In the genomic region with DNA sequence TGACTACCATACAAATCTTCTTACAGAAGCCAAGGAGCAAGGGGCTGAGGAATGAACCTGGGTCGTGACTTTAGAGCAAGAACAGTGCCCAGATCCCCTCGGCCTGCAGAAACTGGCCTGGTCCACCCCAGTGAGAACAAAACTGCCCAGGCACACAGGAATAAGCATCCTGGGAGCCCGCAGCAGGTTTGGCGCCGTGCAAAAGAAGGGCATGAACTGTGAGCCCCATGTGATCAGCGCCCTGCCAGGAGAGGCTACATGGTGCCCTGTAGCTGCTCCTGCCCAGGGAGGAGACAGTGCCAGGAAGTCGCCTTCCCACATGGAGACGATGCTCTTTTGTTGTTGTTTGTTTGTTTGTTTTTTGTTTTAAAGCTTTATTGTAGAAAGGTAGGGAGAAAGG, we compare ENCODE assay signal across 28 mouse cellular contexts. TPM values are rescaled to one million over a fixed set of nuclear protein-coding genes. Genes with fewer than 3 reads are reported as not detected.
DNase-seq lines count a peak whose midpoint lies in the region; ATAC-seq and TF ChIP-seq lines count a peak whose summit lies in the region.
"Had no signal": no experiment of that assay in that cellular context is flagged by ENCODE, and none has a peak within 500 bp of the region (broad histone marks: within the 10 kb centered on the region; RNA-seq: fewer than 3 reads in every experiment).

No protein-coding gene starts in this region.

- no peaks in the 10 kb centered on the region for H3K27me3 ChIP-seq in kidney, adult 2 months (replicated peaks; ENCODE audit: control insufficient read depth, insufficient read depth, low read length)
- peaks cover 33% of the 10 kb centered on the region for H3K27me3 ChIP-seq in kidney, embryonic 15.5 days
- 0 out of 2 replicates have a peak, but pooled peaks cover 3% of the 10 kb centered on the region for H3K27me3 ChIP-seq in liver, adult 2 months (ENCODE audit: control insufficient read depth, insufficient read depth, low read length)
- peaks cover 16% of the 10 kb centered on the region for H3K27me3 ChIP-seq in liver, postnatal 0 days (ENCODE audit: insufficient read depth, low read length)
- peaks cover 32% of the 10 kb centered on the region for H3K27me3 ChIP-seq in limb, embryonic 10.5 days (ENCODE audit: low read depth, poor library complexity, severe bottlenecking)
- H3K27me3 ChIP-seq: CH12.LX, Patski had no signal

- no peaks in the 10 kb centered on the region for H3K9me3 ChIP-seq in kidney, embryonic 15.5 days (replicated peaks)
- H3K9me3 ChIP-seq in liver, postnatal 0 days (ENCODE audit: low read length) = no peaks in the 10 kb centered on the region
- H3K9me3 ChIP-seq in limb, embryonic 10.5 days (replicated peaks) = no peaks in the 10 kb centered on the region
- H3K9me3 ChIP-seq: embryonic facial prominence, embryonic 12.5 days had no signal

- H3K9ac ChIP-seq in kidney, embryonic 15.5 days = no peak overlapping the region
- no peak overlapping the region for H3K9ac ChIP-seq in liver, adult 2 months (ENCODE audit: low read depth, low read length)
- H3K9ac ChIP-seq in liver, postnatal 0 days (replicated peaks) = no peak overlapping the region
- H3K9ac ChIP-seq: embryonic facial prominence, embryonic 12.5 days; forebrain, embryonic 15.5 days; heart, embryonic 12.5 days had no signal

- TF ChIP-seq POLR2A in kidney, adult 2 months (IDR thresholded peaks at IDR 0.05; ENCODE audit: low read depth, low read length) = no peak
- TF ChIP-seq POLR2A in liver, adult 2 months (IDR thresholded peaks at IDR 0.05; ENCODE audit: extremely low read depth, insufficient read depth, low read length) = no peak

- no peaks in the 10 kb centered on the region for H3K36me3 ChIP-seq in kidney, adult 2 months (ENCODE audit: control insufficient read depth, insufficient read depth, low read length)
- H3K36me3 ChIP-seq in kidney, embryonic 15.5 days = no peaks in the 10 kb centered on the region
- no peaks in the 10 kb centered on the region for H3K36me3 ChIP-seq in liver, adult 2 months (ENCODE audit: control insufficient read depth, insufficient read depth, low read length)
- no peaks in the 10 kb centered on the region for H3K36me3 ChIP-seq in liver, postnatal 0 days (replicated peaks; ENCODE audit: insufficient read depth, low read length)
- H3K36me3 ChIP-seq in limb, embryonic 10.5 days = no peaks in the 10 kb centered on the region
- H3K36me3 ChIP-seq: embryonic facial prominence, embryonic 12.5 days; forebrain, embryonic 15.5 days; heart, embryonic 12.5 days had no signal

- no peak overlapping the region for H3K27ac ChIP-seq in kidney, adult 2 months (ENCODE audit: insufficient read depth, low read depth, low read length)
- H3K27ac ChIP-seq in kidney, embryonic 15.5 days = no peak overlapping the region
- no peak overlapping the region for H3K27ac ChIP-seq in liver, adult 2 months (replicated peaks; ENCODE audit: insufficient read depth, low read depth, low read length)
- H3K27ac ChIP-seq in liver, postnatal 0 days (ENCODE audit: low read depth) = no peak overlapping the region
- no peak overlapping the region for H3K27ac ChIP-seq in limb, embryonic 10.5 days
- H3K27ac ChIP-seq: embryonic facial prominence, embryonic 12.5 days; forebrain, embryonic 15.5 days had no signal

- TF ChIP-seq EP300 in liver, postnatal 0 days (IDR thresholded peaks at IDR 0.05; ENCODE audit: low read depth) = no peak

- peaks cover 6% of the 10 kb centered on the region; the same call in 1 of the 2 replicates for H3K4me1 ChIP-seq in kidney, adult 2 months (ENCODE audit: control insufficient read depth, insufficient read depth, low read length)
- peaks cover 7% of the 10 kb centered on the region for H3K4me1 ChIP-seq in kidney, embryonic 15.5 days
- peaks cover 11% of the 10 kb centered on the region for H3K4me1 ChIP-seq in liver, adult 2 months (ENCODE audit: control insufficient read depth, insufficient read depth, low read length)
- no peaks in the 10 kb centered on the region; the same call in 1 of the 2 replicates for H3K4me1 ChIP-seq in liver, postnatal 0 days (ENCODE audit: insufficient read depth)
- H3K4me1 ChIP-seq in limb, embryonic 10.5 days = no peaks in the 10 kb centered on the region
- H3K4me1 ChIP-seq: embryonic facial prominence, embryonic 12.5 days had no signal

- DNase-seq in CD4-positive, CD25-positive, alpha-beta regulatory T cell, adult 2 months (ENCODE audit: low read depth, low spot score) = peak; percentile 4
- peak; percentile 74 for DNase-seq in kidney, adult 2 months
- DNase-seq in liver, adult 2 months (ENCODE audit: extremely low read depth, low read depth, low spot score) = peak; percentile 73
- no peak for DNase-seq in liver, postnatal 0 days
- peak; percentile 29 for DNase-seq in limb, embryonic 10.5 days (ENCODE audit: low spot score)
- DNase-seq: adrenal gland, postnatal 14 days; B cell, adult 2 months; cerebellum, adult 11-12 months; cerebellum, adult 9-10 months; cerebellum, postnatal 25 days; gastrocnemius, postnatal 10 days had no signal

- no peak for TF ChIP-seq CTCF in kidney, adult 2 months (conservative IDR thresholded peaks at IDR 0.05; ENCODE audit: insufficient read depth, insufficient read length, low read depth, low read length)
- TF ChIP-seq CTCF in liver, adult 2 months (IDR thresholded peaks at IDR 0.05; ENCODE audit: low read depth, low read length) = no peak
- no peak for TF ChIP-seq CTCF in liver, postnatal 0 days (IDR thresholded peaks at IDR 0.05; ENCODE audit: low read depth)

- H3K4me3 ChIP-seq in kidney, adult 2 months (ENCODE audit: insufficient read depth, low read depth, low read length) = no peak overlapping the region
- H3K4me3 ChIP-seq in kidney, embryonic 15.5 days (replicated peaks) = no peak overlapping the region
- H3K4me3 ChIP-seq in liver, adult 2 months (ENCODE audit: insufficient read depth, low read depth, low read length) = no peak overlapping the region
- no peak overlapping the region for H3K4me3 ChIP-seq in liver, postnatal 0 days (ENCODE audit: low read depth, low read length)
- no peak overlapping the region for H3K4me3 ChIP-seq in limb, embryonic 10.5 days
- H3K4me3 ChIP-seq: embryonic facial prominence, embryonic 12.5 days; forebrain, embryonic 15.5 days; heart, embryonic 12.5 days had no signal

- 63% methylated on average over 8 of the region's 8 CpGs for WGBS in kidney, adult 2 months
- WGBS in kidney, embryonic 15.5 days = 74% methylated on average over 8 of the region's 8 CpGs
- 56% methylated on average over 8 of the region's 8 CpGs for WGBS in liver, adult 2 months
- WGBS in liver, postnatal 0 days (ENCODE audit: insufficient replicate concordance) = 70% methylated on average over 8 of the region's 8 CpGs
- WGBS in limb, embryonic 10.5 days = 80% methylated on average over 8 of the region's 8 CpGs

- ATAC-seq in CD4-positive, CD25-positive, alpha-beta regulatory T cell, adult 4 months = no peak
- no peak for ATAC-seq in kidney, embryonic 15.5 days (replicated peaks; ENCODE audit: low FRiP score)
- ATAC-seq in liver, postnatal 0 days = no peak
- ATAC-seq: activated CD4-positive, CD25-positive, alpha-beta regulatory T cell, adult 4 months; forebrain, embryonic 15.5 days; Patski had no signal

- no peaks in the 10 kb centered on the region for H3K79me2 ChIP-seq in liver, adult 2 months (ENCODE audit: control insufficient read depth, insufficient read depth, low read length)

- no peak overlapping the region for H3K4me2 ChIP-seq in kidney, embryonic 15.5 days
- H3K4me2 ChIP-seq in liver, postnatal 0 days (ENCODE audit: low read depth, low read length) = no peak overlapping the region
- H3K4me2 ChIP-seq: embryonic facial prominence, embryonic 12.5 days; forebrain, embryonic 15.5 days; heart, embryonic 12.5 days had no signal

RNA-seq across cellular contexts. Expression of a gene that starts 4.5 kb away (rescaled TPM):
- polyA plus RNA-seq in CD4-positive, CD25-positive, alpha-beta regulatory T cell, adult 4 months (2017; shearing (Covaris generic)) = not detected
- 0.12 and 0.16 TPM in 2 replicates for polyA plus RNA-seq in kidney, adult 2 months (2012; rRNA removed)
- not detected in 2 replicates for polyA plus RNA-seq in kidney, embryonic 15.5 days (2015; fragmentation: Nextera tagmentation; extraction: Ambion mirVana)
- total RNA-seq in liver, adult 2 months (2014; rRNA removed) = not detected in 2 replicates
- 0.06 TPM in 1 of 2 replicates, not detected in the other for polyA plus RNA-seq in liver, adult 2 months (2012; rRNA removed)
- 0.37 and 0.54 TPM in 2 replicates for polyA plus RNA-seq in liver, postnatal 0 days (2015; fragmentation: Nextera tagmentation; extraction: Ambion mirVana)
- not detected in 2 replicates for polyA plus RNA-seq in limb, embryonic 10.5 days (2016; fragmentation: Nextera tagmentation; extraction: Ambion mirVana)
- total RNA-seq: CH12.LX; heart, adult 8-10 months; heart, postnatal 25 days had no signal
- polyA plus RNA-seq: activated CD4-positive, CD25-positive, alpha-beta regulatory T cell, adult 4 months; embryonic facial prominence, embryonic 12.5 days; forebrain, embryonic 11.5 days; hindbrain, embryonic 11.5 days had no signal

RNA-seq across cellular contexts. Expression of a gene that starts 12.7 kb away (rescaled TPM):
- not detected for polyA plus RNA-seq in CD4-positive, CD25-positive, alpha-beta regulatory T cell, adult 4 months (2017; shearing (Covaris generic))
- 30.7 and 37.0 TPM in 2 replicates for polyA plus RNA-seq in kidney, adult 2 months (2012; rRNA removed)
- 1.8 and 2.4 TPM in 2 replicates for polyA plus RNA-seq in kidney, embryonic 15.5 days (2015; fragmentation: Nextera tagmentation; extraction: Ambion mirVana)
- total RNA-seq in liver, adult 2 months (2014; rRNA removed) = 45.4 and 58.2 TPM in 2 replicates
- polyA plus RNA-seq in liver, adult 2 months (2012; rRNA removed) = 33.7 and 59.9 TPM in 2 replicates
- 37.2 and 43.0 TPM in 2 replicates for polyA plus RNA-seq in liver, postnatal 0 days (2015; fragmentation: Nextera tagmentation; extraction: Ambion mirVana)
- 0.26 and 0.28 TPM in 2 replicates for polyA plus RNA-seq in limb, embryonic 10.5 days (2016; fragmentation: Nextera tagmentation; extraction: Ambion mirVana)
- total RNA-seq: CH12.LX; gastrocnemius, postnatal 10 days had no signal
- polyA plus RNA-seq: activated CD4-positive, CD25-positive, alpha-beta regulatory T cell, adult 4 months; gonadal fat pad, adult 2 months had no signal

RNA-seq across cellular contexts. Expression of a gene that starts 25.9 kb away (rescaled TPM):
- polyA plus RNA-seq in CD4-positive, CD25-positive, alpha-beta regulatory T cell, adult 4 months (2017; shearing (Covaris generic)) = not detected
- 0.35 TPM in 1 of 2 replicates, not detected in the other for polyA plus RNA-seq in kidney, adult 2 months (2012; rRNA removed)
- not detected in 2 replicates for polyA plus RNA-seq in kidney, embryonic 15.5 days (2015; fragmentation: Nextera tagmentation; extraction: Ambion mirVana)
- total RNA-seq in liver, adult 2 months (2014; rRNA removed) = not detected in 2 replicates
- polyA plus RNA-seq in liver, adult 2 months (2012; rRNA removed) = not detected in 2 replicates
- polyA plus RNA-seq in liver, postnatal 0 days (2015; fragmentation: Nextera tagmentation; extraction: Ambion mirVana) = not detected in 2 replicates
- polyA plus RNA-seq in limb, embryonic 10.5 days (2016; fragmentation: Nextera tagmentation; extraction: Ambion mirVana) = not detected in 2 replicates
- total RNA-seq: adrenal gland, adult 18-20 months; adrenal gland, postnatal 14 days; CH12.LX; gastrocnemius, postnatal 10 days; heart, postnatal 25 days had no signal
- polyA plus RNA-seq: activated CD4-positive, CD25-positive, alpha-beta regulatory T cell, adult 4 months; cortical plate, adult 2 months; embryonic facial prominence, embryonic 12.5 days; forebrain, embryonic 11.5 days; forebrain, embryonic 15.5 days; frontal cortex, adult 2 months; gonadal fat pad, adult 2 months; heart, embryonic 12.5 days; heart, embryonic 16.5 days; hindbrain, embryonic 11.5 days; Patski had no signal

RNA-seq across cellular contexts. Expression of a gene that starts 26.4 kb away (rescaled TPM):
- polyA plus RNA-seq in CD4-positive, CD25-positive, alpha-beta regulatory T cell, adult 4 months (2017; shearing (Covaris generic)) = under 1 TPM in 1 of 2 experiments, not detected in 1; 0.11 TPM
- 47.8 and 63.5 TPM in 2 replicates for polyA plus RNA-seq in kidney, adult 2 months (2012; rRNA removed)
- polyA plus RNA-seq in kidney, embryonic 15.5 days (2015; fragmentation: Nextera tagmentation; extraction: Ambion mirVana) = 6.0 TPM in 2 replicates
- total RNA-seq in liver, adult 2 months (2014; rRNA removed) = 43.4 and 53.4 TPM in 2 replicates
- polyA plus RNA-seq in liver, adult 2 months (2012; rRNA removed) = 44.7 and 71.6 TPM in 2 replicates
- polyA plus RNA-seq in liver, postnatal 0 days (2015; fragmentation: Nextera tagmentation; extraction: Ambion mirVana) = 29.0 and 35.0 TPM in 2 replicates
- polyA plus RNA-seq in limb, embryonic 10.5 days (2016; fragmentation: Nextera tagmentation; extraction: Ambion mirVana) = 0.15 and 0.16 TPM in 2 replicates
- total RNA-seq: CH12.LX had no signal
- polyA plus RNA-seq: activated CD4-positive, CD25-positive, alpha-beta regulatory T cell, adult 4 months had no signal

RNA-seq across cellular contexts. Expression of a gene that starts 35.8 kb away (rescaled TPM):
- 1 to 10 TPM in 1 of 2 experiments, under 1 TPM in 1; 0.77 to 1.0 TPM for polyA plus RNA-seq in CD4-positive, CD25-positive, alpha-beta regulatory T cell, adult 4 months (2017; shearing (Covaris generic))
- 6.9 and 7.1 TPM in 2 replicates for polyA plus RNA-seq in kidney, adult 2 months (2012; rRNA removed)
- polyA plus RNA-seq in kidney, embryonic 15.5 days (2015; fragmentation: Nextera tagmentation; extraction: Ambion mirVana) = 1.5 and 1.8 TPM in 2 replicates
- total RNA-seq in liver, adult 2 months (2014; rRNA removed) = 0.74 and 1.1 TPM in 2 replicates
- 0.97 and 1.1 TPM in 2 replicates for polyA plus RNA-seq in liver, adult 2 months (2012; rRNA removed)
- 1.9 and 2.0 TPM in 2 replicates for polyA plus RNA-seq in liver, postnatal 0 days (2015; fragmentation: Nextera tagmentation; extraction: Ambion mirVana)
- polyA plus RNA-seq in limb, embryonic 10.5 days (2016; fragmentation: Nextera tagmentation; extraction: Ambion mirVana) = 0.48 and 0.73 TPM in 2 replicates
